Mouse (Mus musculus) mammary gland, adult 2 months (tissue): Measurements from ENCODE around the gene Gadd45gip1. TPM values are rescaled to one million over a fixed set of nuclear protein-coding genes. Genes with fewer than 3 reads are reported as not detected.

Source experiments
- polyA plus RNA-seq: library from polyadenylated mRNA; depleted of rRNA; stranded (reverse); fragments of >200 nt; gene quantifications from 2 replicates; pipeline ENCODE4 v1.2.3, GENCODE M21; 2012; ENCODE audit warnings: low replicate concordance; rRNA removed

Gadd45gip1 gene
- 13.8 and 69.9 TPM in 2 replicates for polyA plus RNA-seq

DNA sequence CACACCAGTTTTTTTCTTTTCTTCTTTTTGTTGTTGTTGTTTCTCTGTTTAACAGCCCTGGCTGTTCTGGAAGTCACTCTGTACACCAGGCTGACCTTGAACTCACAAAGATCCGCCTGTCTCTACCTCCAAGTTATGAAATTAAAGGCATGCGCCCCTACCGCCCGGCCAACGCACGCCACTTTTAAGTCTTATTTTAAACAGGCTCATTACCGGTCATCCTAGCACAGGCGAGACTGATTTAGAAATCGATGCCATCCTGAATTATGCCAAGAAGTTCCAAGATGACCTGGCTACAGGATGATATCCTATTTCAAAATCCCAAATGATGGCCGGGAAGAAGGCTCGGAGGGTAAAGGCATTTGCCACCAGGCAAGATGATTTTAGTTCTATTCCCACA lies at the start of gene Gadd45gip1:
Gadd45gip1 (plus strand) TSS at position 33 of the 400 bp plus-strand sequence.

DNA sequence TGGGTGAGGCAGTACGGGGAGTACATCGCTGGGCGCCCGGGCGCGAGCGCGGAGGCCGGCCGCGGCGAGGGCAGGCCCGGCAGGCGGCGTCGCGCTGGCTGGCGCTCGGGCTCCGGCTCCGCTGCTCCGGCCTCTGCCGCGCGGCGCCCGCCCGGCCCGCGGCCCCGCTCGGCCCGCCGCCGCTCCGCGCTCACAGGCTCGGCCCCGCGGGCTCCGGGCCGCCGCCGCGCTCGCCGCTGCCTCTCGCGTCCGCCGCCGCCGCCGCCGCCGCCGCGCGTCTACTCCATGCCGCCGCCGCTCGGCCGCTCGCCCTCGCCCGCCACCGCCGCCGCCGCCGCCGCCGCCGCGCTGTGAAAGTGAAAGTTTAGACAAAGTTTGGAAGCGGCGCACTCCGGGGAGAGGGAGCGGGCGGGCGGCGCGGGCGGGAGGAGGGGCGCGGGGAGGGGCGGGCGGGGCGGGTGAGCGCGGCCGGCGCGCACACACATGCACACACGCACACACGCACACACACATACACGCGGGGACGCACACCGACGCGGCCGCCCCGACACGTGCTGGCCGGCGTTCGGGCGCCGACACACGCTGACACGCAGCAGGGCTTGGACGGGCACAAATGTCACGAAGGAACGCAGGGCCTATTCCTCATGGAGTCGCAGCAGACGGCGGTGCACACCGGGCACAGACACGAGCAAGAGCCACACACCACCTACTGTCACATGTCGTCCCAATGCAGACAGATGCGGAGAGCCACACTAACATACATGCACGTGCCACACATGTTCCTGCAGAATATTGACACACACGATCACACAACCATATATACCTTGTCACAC lies 31.1 kb upstream of the Gadd45gip1 start, which contains the start of gene Nfix:
Nfix (minus strand) TSS at position 346 of the 833 bp plus-strand sequence.

DNA sequence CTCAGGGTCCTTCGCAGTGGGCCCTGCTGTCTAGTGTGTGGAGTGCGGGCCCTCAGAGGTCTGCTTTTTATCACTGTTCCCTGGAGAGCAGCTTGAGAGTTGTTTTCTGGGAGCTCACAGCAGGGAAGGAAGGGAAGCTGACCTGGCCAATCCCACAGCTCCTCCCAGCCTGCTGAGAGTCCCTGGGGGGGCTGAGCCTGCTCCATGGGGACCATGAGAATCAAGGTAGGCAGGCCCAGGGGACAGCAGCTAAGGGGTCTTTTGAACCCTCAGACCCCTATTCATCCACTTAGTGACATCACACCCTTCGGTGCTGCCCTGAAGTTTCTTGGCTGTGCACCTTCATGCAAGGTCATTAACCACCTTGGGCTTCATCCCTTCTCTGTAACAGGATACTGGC lies 8.6 kb upstream of the Gadd45gip1 start, which contains the start of gene Dand5:
Dand5 (minus strand) TSS at position 101 of the 400 bp plus-strand sequence.

DNA sequence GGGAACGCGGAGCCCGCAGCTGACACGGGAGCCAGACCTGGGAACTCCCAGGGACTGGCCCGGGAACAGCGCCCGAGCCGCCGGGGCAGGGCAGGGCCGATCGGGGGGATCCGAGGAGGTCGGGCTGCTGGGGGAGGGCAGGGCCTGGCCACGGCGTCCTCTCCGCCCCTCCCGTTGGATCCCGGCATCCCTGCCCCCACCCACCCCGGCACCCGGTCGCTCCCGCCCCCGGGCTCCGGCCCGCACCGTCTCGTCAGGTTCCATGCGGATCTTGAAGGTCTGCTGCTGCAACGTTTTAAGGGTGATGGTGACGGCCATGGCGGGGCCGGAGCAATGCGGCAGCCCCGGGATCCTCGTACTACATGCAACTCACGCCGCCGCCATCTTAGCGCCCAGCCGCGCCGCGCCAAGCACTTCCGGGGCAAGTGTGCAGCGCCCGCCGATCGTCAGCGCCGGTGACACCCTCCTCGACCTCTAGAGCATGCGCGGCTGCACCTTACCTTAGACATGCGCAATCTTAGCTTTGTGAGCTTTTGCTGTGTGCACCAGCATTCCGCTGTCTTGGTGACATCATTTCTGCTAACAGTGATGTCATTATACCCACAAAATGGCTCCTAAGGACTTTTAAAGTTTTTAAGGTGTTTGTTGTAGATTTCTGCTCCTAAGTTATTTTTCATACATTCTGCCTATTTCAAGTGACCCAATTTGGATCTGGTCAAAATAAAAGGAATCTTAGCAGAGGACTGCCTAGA lies 9.1 kb downstream of the Gadd45gip1 start, which contains the start of gene Rad23a:
Rad23a (minus strand) TSS at position 418 of the 752 bp plus-strand sequence.

DNA sequence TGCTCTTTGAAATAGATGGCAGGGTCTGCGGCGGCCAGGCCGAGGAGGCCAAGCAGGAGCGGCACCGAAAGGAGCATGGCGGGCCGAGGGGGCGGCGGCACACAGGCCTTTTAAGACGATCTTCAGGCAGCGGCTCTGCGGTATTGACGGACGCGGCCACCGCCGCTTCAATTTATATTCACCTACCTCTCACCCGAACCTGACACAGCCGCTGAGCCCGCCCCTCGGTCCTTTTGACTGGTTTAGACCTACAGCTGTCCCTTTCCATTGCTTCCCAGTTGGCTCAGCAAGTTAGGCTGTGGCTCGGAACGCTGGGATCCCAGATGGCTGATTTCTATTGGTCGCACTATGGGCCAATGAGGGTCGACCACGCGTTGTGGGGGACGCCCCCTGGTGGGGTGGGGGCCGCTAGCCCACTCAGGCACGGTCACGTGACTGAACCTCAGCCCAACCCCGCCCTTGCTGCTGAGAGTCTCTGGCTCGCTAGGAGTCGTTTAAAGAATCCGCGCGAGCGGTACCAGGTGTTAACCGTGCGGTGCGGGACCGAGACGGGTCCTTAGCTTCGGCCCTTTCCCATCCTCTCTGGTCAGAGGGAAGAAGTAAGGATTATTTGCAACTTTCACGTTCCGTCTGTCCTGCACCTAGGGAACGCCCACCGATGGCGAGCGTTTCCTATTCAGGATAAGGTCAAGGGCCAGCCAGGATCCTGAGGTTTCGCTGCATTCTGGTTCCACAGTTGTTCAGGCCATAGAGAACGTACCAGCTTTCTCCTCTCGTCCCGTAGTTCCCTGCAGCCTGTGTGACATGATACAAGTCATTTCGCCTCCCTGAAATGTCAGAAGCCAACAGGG lies 15.6 kb downstream of the Gadd45gip1 start, which contains the start of gene Calr:
Calr (minus strand) TSS at position 213 of the 851 bp plus-strand sequence.

DNA sequence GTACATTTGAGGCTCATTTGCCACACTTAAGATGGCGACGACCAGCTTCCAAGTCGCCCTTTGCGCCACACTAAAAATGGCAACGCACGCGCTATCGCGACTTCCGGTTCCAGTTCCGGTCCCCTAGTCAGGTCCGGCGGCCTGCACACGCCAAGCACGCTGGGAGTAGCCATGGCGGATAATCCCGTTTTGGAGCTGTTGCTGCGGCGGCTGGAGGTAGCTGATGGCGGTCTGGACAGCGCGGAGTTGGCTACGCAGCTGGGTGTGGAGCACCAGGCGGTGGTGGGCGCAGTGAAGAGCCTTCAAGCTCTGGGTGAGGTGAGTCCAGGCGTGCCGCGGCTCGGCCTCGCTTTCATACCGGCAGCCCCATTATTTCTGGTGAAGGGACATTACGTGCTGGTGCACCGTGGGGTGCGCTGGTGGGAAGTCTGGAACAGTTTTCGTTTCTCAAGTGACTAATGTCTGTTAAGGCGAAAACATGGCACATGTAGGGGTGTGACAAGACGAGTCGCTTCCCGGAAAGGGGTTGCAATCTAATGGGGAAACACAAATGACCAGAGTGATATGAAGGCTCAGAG lies 25.6 kb downstream of the Gadd45gip1 start, which contains the start of gene Farsa:
Farsa (plus strand) TSS at position 126 of the 578 bp plus-strand sequence.

DNA sequence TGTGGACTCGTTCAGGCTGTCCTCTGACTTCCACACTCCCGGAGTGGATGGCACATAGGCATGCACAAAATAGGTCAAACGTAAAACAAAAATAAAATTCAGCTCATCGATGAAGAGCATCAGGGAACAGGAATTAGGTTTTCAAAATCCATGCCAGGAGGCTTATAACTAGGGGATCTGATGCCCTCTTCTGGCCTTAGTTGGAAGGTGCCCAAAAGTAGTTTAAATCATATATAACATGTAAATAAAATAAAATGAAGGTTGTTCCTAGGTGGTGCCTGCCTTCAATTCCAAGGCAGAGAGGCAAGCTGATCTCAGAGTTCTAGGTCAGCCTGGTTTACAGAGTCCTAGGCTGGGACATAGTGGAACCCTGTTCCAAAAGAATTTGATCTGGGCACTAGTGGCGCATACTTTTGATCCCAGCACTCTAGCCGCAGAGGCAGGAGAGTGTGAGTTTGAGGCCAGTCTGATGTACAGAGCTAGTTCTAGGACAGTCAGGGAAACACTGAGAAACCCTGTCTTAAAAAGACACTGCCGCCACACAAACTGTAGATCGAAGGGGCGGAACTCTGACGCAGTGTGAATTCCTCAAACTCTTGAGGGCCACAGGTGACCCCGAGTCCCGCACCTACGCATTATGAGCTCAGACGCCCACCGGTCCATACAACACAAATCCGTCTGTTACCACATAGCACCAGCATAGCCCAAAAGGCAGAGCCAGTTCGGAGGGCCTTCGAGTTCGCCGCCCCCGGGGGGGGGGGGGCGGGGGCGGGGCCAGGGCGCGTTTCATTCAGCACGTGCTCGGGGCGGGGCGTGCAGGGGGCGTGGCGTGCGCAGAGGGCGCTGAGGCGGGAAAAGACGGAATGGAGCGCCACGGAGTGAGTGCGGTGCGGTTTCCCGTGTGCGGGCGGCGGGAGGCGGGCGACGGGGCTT lies 40.3 kb downstream of the Gadd45gip1 start, which contains the start of gene Syce2:
Syce2 (plus strand) TSS at position 736 of the 933 bp plus-strand sequence.

Other genes with a start within 250 kb of the Gadd45gip1 start
- 10.0 and 33.4 TPM in 2 replicates for gene Ier2, start 168.7 kb upstream of the Gadd45gip1 start, polyA plus RNA-seq
- gene Trmt1, start 145.2 kb upstream of the Gadd45gip1 start, polyA plus RNA-seq = 97.6 and 166 TPM in 2 replicates
- gene Nacc1, start 143.7 kb upstream of the Gadd45gip1 start, polyA plus RNA-seq = 89.1 and 102 TPM in 2 replicates
- gene Lyl1, start 130.1 kb upstream of the Gadd45gip1 start, polyA plus RNA-seq = 25.7 and 54.6 TPM in 2 replicates
- 2.0 and 4.5 TPM in 2 replicates for gene G430095P16Rik, start 108.5 kb upstream of the Gadd45gip1 start, polyA plus RNA-seq
- gene Nfix, start 31.2 kb upstream of the Gadd45gip1 start, polyA plus RNA-seq = 59.5 and 91.6 TPM in 2 replicates
- gene Dand5, start 8.7 kb upstream of the Gadd45gip1 start, polyA plus RNA-seq = 2.4 and 2.9 TPM in 2 replicates
- 82.5 and 118 TPM in 2 replicates for gene Rad23a, start 9.1 kb downstream of the Gadd45gip1 start, polyA plus RNA-seq
- gene Calr, start 15.4 kb downstream of the Gadd45gip1 start, polyA plus RNA-seq = 159 and 214 TPM in 2 replicates
- gene Farsa, start 25.5 kb downstream of the Gadd45gip1 start, polyA plus RNA-seq = 45.3 and 57.4 TPM in 2 replicates
- gene Syce2, start 40.6 kb downstream of the Gadd45gip1 start, polyA plus RNA-seq = 0.81 and 0.99 TPM in 2 replicates
- gene Gcdh, start 62.4 kb downstream of the Gadd45gip1 start, polyA plus RNA-seq = 105 and 190 TPM in 2 replicates
- 0.16 and 0.51 TPM in 2 replicates for gene Klf1, start 70.4 kb downstream of the Gadd45gip1 start, polyA plus RNA-seq
- 41.2 and 44.9 TPM in 2 replicates for gene Dnase2a, start 77.0 kb downstream of the Gadd45gip1 start, polyA plus RNA-seq
- gene Mast1, start 105.8 kb downstream of the Gadd45gip1 start, polyA plus RNA-seq = 0.14 and 0.35 TPM in 2 replicates
- not detected in 2 replicates for gene Rtbdn, start 115.5 kb downstream of the Gadd45gip1 start, polyA plus RNA-seq
- 2.1 TPM in 1 of 2 replicates, not detected in the other for gene Gm49661, start 137.9 kb downstream of the Gadd45gip1 start, polyA plus RNA-seq
- 111 and 179 TPM in 2 replicates for gene Prdx2, start 138.1 kb downstream of the Gadd45gip1 start, polyA plus RNA-seq
- 44.4 and 48.4 TPM in 2 replicates for gene Rnaseh2a, start 138.2 kb downstream of the Gadd45gip1 start, polyA plus RNA-seq
- gene Junb, start 147.2 kb downstream of the Gadd45gip1 start, polyA plus RNA-seq = 50.5 and 206 TPM in 2 replicates
- 7.7 and 9.8 TPM in 2 replicates for gene Hook2, start 159.1 kb downstream of the Gadd45gip1 start, polyA plus RNA-seq
- gene Best2, start 183.0 kb downstream of the Gadd45gip1 start, polyA plus RNA-seq = 0.11 TPM in 1 of 2 replicates, not detected in the other
- 106 and 148 TPM in 2 replicates for gene Asna1, start 193.8 kb downstream of the Gadd45gip1 start, polyA plus RNA-seq
- 44.8 and 82.2 TPM in 2 replicates for gene Trir, start 195.3 kb downstream of the Gadd45gip1 start, polyA plus RNA-seq
- gene Tnpo2, start 205.4 kb downstream of the Gadd45gip1 start, polyA plus RNA-seq = 63.6 and 82.2 TPM in 2 replicates
- 39.5 and 40.0 TPM in 2 replicates for gene Fbxw9, start 228.5 kb downstream of the Gadd45gip1 start, polyA plus RNA-seq
- not detected in 2 replicates for gene Gm5741, start 236.5 kb downstream of the Gadd45gip1 start, polyA plus RNA-seq
- gene Dhps, start 240.2 kb downstream of the Gadd45gip1 start, polyA plus RNA-seq = 37.4 and 72.8 TPM in 2 replicates
- gene Wdr83os, start 249.2 kb downstream of the Gadd45gip1 start, polyA plus RNA-seq = 123 and 209 TPM in 2 replicates
- 25.9 and 27.9 TPM in 2 replicates for gene Wdr83, start 249.8 kb downstream of the Gadd45gip1 start, polyA plus RNA-seq